Mouse (Mus musculus): ENCODE measurements at regions not wholly inside any gene's neighbourhood (a gene's known extent, or its start where the extent isn't known, plus 50 kb on each side); places are given as distances from the start of the nearest gene placed in this dataset.

DNA sequence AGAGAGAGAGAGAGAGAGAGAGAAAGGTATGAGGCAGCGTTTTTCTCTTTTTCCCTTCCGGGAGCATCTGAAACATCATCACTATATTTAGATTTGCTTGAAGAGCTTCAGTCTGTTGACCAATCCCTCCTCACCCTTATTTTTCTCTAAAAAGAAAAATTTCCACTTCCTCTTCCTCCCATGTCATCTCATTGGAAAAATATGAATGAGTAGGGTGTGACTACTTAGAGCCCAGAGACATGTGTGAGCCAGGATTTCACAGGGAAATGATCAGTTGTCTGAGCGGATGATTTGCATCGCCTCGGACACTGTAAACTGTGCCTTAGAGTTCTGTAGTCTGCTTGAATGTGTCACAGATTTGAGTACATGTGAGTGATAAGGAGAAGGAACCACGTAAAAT lies 111.3 kb upstream of the Ptger4 start:
- DNase-seq (ENCODE audit: low spot score), result no peak

DNA sequence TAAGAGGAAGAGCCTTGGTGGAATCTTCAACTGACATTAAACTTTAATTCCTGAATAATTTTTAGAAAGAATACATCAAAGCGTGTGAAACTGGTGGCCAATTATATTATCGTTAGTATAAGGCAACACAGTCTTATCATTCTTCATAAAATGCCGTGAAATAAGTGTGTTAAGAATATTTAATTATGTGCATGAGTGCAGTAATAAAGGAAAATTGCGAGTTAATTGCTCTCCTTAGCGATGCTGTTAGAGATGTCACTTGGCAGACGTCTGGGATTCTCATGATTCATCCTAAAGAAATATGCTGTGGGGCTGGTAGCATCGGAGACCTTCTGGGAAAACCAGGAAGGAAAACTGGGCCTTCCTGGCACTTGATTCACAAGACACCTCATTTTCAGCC lies 110.3 kb upstream of the Ptger4 start:
- no peak for DNase-seq (ENCODE audit: low spot score)

DNA sequence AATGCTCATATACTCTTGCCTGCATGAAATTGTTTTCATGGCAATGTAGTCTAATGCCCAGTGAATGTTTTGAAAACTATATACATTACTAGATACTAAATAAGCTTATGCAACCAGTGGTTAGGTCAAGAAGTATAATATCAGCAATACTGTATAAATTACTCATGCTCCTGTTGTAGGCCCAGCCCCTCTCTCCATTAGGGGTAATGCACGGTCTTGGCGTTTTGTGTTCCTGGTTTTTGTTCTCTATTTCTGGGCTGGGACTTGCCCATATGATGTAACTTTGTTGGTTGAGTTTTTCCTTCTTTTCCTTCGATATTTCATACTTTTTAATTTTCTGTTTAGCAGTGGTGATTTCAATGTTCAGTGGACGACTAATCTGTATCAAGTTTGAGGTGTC lies 104.9 kb upstream of the Ptger4 start:
- DNase-seq (ENCODE audit: low spot score), result no peak

DNA sequence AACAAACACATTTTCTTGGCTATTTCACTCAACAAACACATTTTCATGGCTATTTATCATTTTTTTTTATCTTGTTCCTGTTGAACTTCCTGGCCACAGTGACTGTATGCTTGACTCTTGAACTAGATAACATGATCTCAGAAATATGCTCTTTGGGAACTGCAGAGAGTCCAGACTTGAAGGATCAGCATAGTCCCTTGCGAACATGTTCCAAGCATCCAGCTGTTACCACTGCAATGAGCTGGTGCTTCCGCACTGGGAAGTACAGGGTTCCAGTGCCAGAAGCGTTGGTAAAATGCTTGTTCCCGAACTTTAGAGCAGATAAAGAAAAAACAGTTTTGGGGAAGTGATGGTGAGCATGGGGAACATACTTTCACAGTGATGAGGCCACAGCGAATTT lies 103.7 kb upstream of the Ptger4 start:
- DNase-seq (ENCODE audit: low spot score), result no peak

DNA sequence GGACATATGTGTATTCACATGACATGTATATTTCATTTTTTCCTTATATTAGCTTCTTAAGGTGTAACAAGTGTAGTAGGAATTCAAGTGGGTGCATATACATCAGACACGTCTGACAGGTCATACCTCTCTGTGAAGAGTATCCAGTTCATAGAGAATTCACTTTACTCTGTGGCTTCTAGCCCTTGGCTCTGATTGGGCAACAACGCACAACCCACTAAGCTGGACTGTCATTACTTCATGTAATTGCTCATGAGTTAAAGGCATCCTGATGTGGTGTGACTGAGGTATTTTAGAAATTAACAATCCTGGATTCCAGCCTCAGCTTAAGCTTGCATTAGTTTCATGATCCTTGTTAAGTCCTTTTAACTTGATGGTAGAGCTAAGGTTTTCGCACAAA lies 103.0 kb upstream of the Ptger4 start:
- DNase-seq (ENCODE audit: low spot score), result no peak

DNA sequence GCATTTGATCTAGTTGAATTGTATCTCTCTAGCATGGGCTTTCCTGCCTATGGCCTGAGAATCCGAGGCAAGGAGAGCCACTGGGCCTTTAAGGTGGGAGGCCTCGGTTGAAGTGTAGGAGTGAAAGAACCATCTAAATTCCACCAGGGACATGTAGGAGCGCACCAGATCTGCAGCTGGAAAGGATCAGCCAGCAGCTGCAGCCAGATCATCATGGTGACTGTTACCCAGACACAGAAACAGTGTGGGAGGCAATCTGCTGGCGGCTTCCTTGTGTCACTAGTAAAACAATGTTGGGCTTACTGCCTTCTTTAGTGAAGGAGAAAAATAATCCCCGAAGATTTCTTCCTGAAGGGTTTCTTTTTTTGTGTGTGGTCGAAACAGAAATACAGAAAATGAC lies 99.8 kb upstream of the Ptger4 start:
- peak; percentile 1 for DNase-seq (ENCODE audit: low spot score)

DNA sequence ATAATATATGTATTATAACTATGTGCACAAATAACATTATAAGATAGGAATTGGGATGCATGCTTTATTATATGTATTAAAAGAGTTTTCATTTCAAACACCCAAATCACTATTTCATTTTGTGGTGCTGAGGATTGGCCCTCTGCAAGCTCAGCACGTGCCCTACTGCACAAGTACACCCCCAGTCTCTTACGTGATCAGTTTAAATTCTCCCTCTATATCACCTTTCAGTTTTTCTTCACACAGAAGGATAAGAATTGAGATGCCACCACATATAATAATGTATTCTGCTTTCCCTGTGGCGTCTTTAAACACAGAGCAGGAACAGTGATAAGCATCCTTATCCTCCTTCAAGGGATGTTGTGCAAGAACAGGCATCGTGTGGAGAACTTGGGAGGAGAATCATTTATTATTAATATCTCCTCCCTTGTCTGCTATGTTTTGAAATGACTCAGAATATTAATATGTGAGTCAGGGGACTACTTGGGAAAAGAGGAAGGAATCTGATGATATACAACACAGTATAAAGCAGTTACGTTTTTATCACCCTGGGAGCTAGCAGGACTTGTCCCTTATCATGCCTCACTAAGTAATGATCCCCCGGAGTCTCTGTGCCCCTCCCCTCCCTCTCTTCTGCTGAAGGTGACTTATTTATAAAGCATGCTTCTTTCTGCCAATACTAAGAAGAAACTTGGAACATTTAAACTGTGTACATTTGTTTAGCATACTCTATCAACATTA lies 91.7 kb upstream of the Ptger4 start:
- DNase-seq (ENCODE audit: low spot score), result no peak

DNA sequence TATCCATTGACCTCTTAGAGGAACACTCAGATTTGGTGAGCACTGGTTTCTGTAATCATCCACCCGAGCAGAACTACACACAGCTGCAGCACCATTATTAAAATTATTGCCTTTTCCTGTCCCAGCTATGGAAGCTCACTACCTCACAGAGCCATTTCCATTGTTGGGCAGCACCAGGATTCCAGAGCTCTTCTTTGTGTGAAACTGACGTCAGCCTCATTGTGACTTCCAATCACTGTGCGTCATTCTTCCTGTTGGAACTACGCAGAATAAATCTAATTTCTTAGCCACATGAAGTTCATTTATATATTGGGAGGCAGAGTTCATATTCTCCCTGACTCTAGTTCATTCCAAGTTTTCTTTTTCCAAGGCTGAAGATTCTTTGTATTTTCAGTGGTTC lies 83.0 kb upstream of the Ptger4 start:
- DNase-seq (ENCODE audit: low spot score), result no peak

DNA sequence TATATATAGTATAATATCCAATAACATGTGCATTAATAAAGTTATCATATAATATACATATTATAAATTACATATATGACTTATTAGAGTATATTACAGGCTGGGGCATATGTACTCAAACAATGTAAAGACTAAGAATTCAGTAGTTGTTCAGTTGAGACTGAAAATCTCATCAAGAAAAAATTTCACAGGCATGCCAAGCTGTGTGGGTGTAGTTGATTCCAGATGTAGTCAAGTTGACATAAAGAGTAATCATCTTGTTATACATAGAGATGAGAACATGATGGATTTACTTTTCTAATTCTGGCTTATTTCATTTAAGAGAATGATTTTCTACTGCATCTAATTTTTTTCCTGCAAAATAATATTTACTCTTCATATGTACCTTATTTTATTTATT lies 77.7 kb upstream of the Ptger4 start:
- DNase-seq (ENCODE audit: low spot score), result no peak

DNA sequence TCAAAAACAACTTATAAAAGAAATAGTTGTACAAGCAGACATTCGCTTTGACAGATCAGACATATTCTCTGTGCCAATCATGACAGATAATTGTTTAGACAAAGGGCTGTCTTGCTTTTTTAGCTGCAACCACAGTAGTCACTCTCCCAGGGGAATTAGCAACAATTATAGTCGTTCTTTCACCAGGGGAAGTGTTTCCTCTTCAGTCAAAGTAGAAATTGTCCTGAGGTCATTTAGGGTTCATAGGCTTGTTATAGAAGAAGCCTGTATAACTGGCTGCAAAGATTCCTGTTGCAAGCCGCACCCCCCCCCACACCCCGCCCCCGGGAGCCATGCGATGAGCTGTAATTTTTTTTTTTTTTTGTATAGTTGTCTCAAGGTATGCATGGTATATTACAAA lies 68.2 kb upstream of the Ptger4 start:
- no peak for DNase-seq (ENCODE audit: low spot score)

DNA sequence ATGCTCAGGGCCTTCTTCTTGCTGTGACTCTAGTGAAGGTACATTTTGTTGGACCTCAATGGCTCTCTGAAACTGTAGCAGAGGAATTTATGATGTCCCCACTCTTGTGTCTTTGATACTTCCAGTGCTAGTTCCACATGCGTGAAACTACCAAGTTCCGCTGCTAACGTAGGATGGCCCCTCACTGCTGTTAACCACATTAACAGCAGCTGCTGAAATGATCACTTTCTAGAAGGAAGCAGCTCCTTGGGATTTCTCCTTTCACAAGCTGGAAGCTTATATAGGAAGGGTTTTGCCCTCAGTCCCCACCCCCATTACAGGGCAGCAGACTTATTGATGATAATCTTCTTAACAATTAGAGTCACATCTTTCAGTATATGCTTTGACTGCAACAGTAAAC lies 66.0 kb upstream of the Ptger4 start:
- DNase-seq (ENCODE audit: low spot score), result no peak

DNA sequence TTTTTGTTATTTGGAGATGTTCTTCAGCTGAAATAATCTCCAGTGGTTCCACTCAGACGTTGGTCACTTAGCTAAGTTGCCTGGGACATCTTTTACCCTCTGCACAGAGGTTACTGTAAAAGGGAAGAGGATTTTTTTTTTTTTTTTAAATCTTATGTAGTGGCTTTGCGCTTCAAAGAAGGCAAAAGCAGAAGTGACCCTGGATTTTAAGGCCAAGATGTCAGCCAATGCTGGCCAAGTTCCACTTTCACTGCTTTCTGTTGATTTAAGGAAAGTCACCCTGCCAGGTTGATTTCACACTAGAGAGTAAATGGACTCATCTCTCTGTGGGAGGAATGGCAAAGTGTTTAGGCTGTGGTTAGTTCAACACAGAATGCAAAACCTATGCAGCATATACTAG lies 58.4 kb upstream of the Ptger4 start:
- no peak for DNase-seq (ENCODE audit: low spot score)

DNA sequence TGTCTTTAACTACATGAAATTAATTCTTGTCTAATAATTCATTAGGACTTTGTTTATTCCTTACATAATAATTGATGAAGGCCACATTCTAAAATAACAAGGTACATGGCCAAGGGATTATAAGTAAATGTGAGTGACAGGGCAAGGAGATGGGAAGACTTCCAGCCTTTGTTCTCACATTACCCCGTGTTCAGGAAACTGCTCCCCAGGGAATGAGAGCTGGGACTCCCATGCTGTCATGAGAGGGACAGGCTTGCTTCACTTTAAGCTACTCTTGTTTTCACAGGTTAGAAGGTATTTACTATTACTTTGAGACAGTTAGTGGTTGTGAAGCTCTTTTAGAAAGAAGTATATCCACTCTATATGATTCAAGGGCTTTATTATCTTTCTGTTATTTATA lies 55.8 kb upstream of the Ptger4 start:
- DNase-seq (ENCODE audit: low spot score), result no peak

DNA sequence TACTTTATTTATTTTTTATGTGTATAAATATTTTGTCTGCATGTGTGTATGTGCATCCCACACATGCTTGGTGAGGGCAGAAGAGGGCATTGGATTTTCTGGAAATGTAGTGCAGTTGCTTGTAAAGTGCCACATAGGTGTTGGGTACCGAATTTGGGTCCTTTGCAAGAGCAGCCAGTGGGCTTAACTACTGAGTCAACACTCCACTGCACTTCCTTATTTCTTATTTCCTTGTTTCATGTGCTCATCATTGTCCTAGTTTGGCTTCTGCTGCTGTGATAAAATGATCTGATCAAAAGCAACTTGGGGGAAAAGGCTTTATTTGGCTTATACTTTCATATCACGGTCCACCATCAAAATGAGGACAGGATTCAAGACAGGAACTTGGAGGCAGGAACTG lies 53.0 kb upstream of the Ptger4 start:
- no peak for DNase-seq (ENCODE audit: low spot score)

Data from left cerebral cortex, adult 11 months (tissue).